In genomic region chr13:63316407-63316806, GRCm38 (mm10) we compare ENCODE assay signal across 22 mouse cellular contexts.
"Had no signal": no experiment of that assay in that cellular context is flagged by ENCODE, and none has a peak within 500 bp of the region (broad histone marks: within the 10 kb centered on the region; RNA-seq: fewer than 3 reads in every experiment).

No protein-coding gene starts in this region.

- H3K4me3 ChIP-seq: liver, embryonic 15.5 days; lung, embryonic 15.5 days; megakaryocyte, embryonic 14.5 days; midbrain, embryonic 12.5 days; myocyte; neural tube, embryonic 13.5 days had no signal

- ATAC-seq: liver, postnatal 0 days; lung, postnatal 0 days; midbrain, embryonic 16.5 days had no signal

- H3K4me2 ChIP-seq: liver, embryonic 15.5 days; lung, embryonic 15.5 days; midbrain, embryonic 12.5 days; neural tube, embryonic 13.5 days had no signal

- H3K9ac ChIP-seq: liver, embryonic 15.5 days; liver, postnatal 0 days; lung, embryonic 15.5 days; midbrain, embryonic 12.5 days; neural tube, embryonic 13.5 days had no signal

- H3K27ac ChIP-seq: liver, embryonic 15.5 days; lung, embryonic 15.5 days; macrophage; midbrain, embryonic 12.5 days; neural tube, embryonic 13.5 days had no signal

- DNase-seq: liver, postnatal 0 days; lung, adult 2 months; lung, postnatal 14 days; lung, postnatal 36 days; midbrain, embryonic 14.5 days; retina, postnatal 1 day; right cerebral cortex, adult 18-20 months; right cerebral cortex, postnatal 25 days; right cerebral cortex, postnatal 4 days; spleen, adult 18-20 months; thymus, adult 2 months; thymus, postnatal 25 days; thymus, postnatal 4 days had no signal

- H3K27me3 ChIP-seq: liver, embryonic 15.5 days; lung, embryonic 15.5 days; midbrain, embryonic 12.5 days; neural tube, embryonic 13.5 days had no signal

- H3K9me3 ChIP-seq: liver, embryonic 15.5 days; lung, embryonic 15.5 days; megakaryocyte, embryonic 14.5 days; midbrain, embryonic 12.5 days; neural tube, embryonic 13.5 days had no signal
